Mouse (Mus musculus): Measurements from ENCODE around the gene Aoah. TPM values are rescaled to one million over a fixed set of nuclear protein-coding genes. Genes with fewer than 3 reads are reported as not detected.

The Aoah gene
- polyA plus RNA-seq, 2 experiments: 1.3 TPM

DNA sequence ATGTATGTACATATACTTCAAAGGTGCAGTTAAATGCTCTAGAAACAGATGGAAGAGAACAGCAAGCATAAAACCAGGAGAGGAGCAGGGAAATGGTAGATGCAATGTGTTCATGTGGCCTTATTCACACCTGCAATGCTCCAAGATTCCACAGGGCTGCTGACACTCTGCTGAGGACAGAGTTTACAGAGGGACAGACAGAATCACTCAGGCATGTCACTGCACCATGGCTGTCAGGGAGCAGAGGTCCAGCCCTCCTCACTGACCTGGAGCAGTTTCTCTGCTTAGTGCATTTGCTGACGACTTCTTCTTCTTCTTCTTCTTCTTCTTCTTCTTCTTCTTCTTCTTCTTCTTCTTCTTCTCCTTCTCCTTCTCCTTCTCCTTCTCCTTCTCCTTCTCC lies 105.5 kb downstream of the Aoah start:
- Histone ChIP-seq H3K4me2 (replicated peaks; ENCODE audit: low read depth, low read length, severe bottlenecking) (no peak overlapping the region), H3K36me3 (ENCODE audit: control insufficient read depth, insufficient read depth, low read length) (no peaks in the 10 kb centered on the region), H3K4me3 (replicated peaks; ENCODE audit: low read length) (no peak overlapping the region), H3K27ac (replicated peaks; ENCODE audit: low read depth, low read length) (no peak overlapping the region), H3K27me3 (ENCODE audit: control insufficient read depth, insufficient read depth, low read length) (no peaks in the 10 kb centered on the region), H3K9me3 (ENCODE audit: control insufficient read depth, low read length) (no peaks in the 10 kb centered on the region), H3K9ac (ENCODE audit: low read depth, low read length, severe bottlenecking) (no peak overlapping the region), H3K4me1 (ENCODE audit: control insufficient read depth, insufficient read depth, low read length) (no peaks in the 10 kb centered on the region)
- no peak for ATAC-seq (ENCODE audit: low FRiP score, low read depth)
- TF ChIP-seq POLR2A (IDR thresholded peaks at IDR 0.05; ENCODE audit: borderline replicate concordance, extremely low read depth, insufficient read depth, insufficient read length): no peak
- 59% methylated on average over 1 of the region's 1 CpGs for WGBS
- DNase-seq (ENCODE audit: low spot score): no peak

DNA sequence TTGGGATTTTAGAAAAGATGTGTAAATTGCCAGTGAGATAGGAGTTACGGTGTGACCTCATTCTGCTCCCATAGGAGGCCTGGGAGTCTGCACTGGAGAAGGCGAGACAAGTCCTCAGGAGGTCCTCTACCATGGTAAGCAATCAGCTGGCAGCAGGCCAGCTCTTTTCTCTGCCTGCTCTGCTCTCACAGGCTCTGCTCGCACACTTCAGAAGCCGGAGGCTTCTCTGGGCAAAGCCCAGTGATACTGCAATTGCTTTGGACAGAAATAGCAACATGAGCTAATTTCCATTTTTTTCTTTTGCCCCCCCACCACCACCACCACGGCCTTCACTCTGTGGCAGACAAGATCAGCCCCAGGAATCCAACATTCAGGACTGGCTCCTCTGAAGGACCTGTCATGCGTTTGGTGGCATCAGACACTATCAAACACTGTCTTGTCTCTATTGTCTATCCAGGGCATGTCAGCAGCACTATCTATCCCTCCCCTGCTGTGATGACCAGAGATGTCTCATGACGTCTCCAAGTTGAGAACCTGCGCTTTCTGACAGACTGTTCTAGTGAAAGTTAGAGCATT lies 106.6 kb downstream of the Aoah start:
- no peaks in the 10 kb centered on the region for H3K4me1 ChIP-seq (ENCODE audit: control insufficient read depth, insufficient read depth, low read length)
- peak; percentile 70 for DNase-seq (ENCODE audit: low spot score)
- H3K4me2 ChIP-seq (replicated peaks; ENCODE audit: low read depth, low read length, severe bottlenecking): no peak overlapping the region
- no peaks in the 10 kb centered on the region for H3K9me3 ChIP-seq (ENCODE audit: control insufficient read depth, low read length)
- no peak overlapping the region for H3K27ac ChIP-seq (replicated peaks; ENCODE audit: low read depth, low read length)
- ATAC-seq (ENCODE audit: low FRiP score, low read depth): no peak
- no peaks in the 10 kb centered on the region for H3K27me3 ChIP-seq (ENCODE audit: control insufficient read depth, insufficient read depth, low read length)
- WGBS: 51% methylated on average over 8 of the region's 8 CpGs
- TF ChIP-seq POLR2A (IDR thresholded peaks at IDR 0.05; ENCODE audit: borderline replicate concordance, extremely low read depth, insufficient read depth, insufficient read length): no peak
- H3K9ac ChIP-seq (ENCODE audit: low read depth, low read length, severe bottlenecking): no peak overlapping the region
- H3K36me3 ChIP-seq (ENCODE audit: control insufficient read depth, insufficient read depth, low read length): no peaks in the 10 kb centered on the region
- no peak overlapping the region for H3K4me3 ChIP-seq (replicated peaks; ENCODE audit: low read length)

DNA sequence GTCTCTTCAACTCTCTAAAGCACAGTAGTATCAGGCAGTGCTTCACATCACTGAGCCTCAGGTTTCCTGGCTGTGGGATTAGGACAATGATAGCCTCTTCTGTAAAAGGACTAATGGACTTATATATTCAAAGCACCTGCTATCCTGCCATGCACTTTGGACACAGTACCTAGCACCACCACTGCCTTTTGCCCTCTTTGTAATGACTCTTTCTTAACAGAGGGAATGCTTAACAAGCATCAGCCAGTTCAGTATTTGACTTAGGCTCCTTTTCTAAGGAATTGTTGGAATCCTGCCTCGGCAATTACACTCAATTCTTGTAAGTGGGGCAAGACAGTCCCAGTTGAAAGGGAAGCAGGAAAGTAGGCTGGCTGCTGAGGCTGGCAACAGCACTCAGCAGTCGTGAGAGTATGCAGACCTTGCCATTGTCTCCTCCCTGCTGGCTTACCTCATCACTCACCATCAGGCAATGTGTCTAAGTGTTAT lies 107.1 kb downstream of the Aoah start:
- no peaks in the 10 kb centered on the region for H3K4me1 ChIP-seq (ENCODE audit: control insufficient read depth, insufficient read depth, low read length)
- DNase-seq (ENCODE audit: low spot score) (no peak), ATAC-seq (ENCODE audit: low FRiP score, low read depth) (no peak)
- no peak overlapping the region for H3K27ac ChIP-seq (replicated peaks; ENCODE audit: low read depth, low read length)
- no peak for TF ChIP-seq POLR2A (IDR thresholded peaks at IDR 0.05; ENCODE audit: borderline replicate concordance, extremely low read depth, insufficient read depth, insufficient read length)
- H3K4me3 ChIP-seq (replicated peaks; ENCODE audit: low read length): no peak overlapping the region
- H3K9ac ChIP-seq (ENCODE audit: low read depth, low read length, severe bottlenecking): no peak overlapping the region
- 15% methylated on average over 2 of the region's 2 CpGs for WGBS
- no peaks in the 10 kb centered on the region for H3K27me3 ChIP-seq (ENCODE audit: control insufficient read depth, insufficient read depth, low read length)
- no peaks in the 10 kb centered on the region for H3K36me3 ChIP-seq (ENCODE audit: control insufficient read depth, insufficient read depth, low read length)
- H3K9me3 ChIP-seq (ENCODE audit: control insufficient read depth, low read length): no peaks in the 10 kb centered on the region
- no peak overlapping the region for H3K4me2 ChIP-seq (replicated peaks; ENCODE audit: low read depth, low read length, severe bottlenecking)

DNA sequence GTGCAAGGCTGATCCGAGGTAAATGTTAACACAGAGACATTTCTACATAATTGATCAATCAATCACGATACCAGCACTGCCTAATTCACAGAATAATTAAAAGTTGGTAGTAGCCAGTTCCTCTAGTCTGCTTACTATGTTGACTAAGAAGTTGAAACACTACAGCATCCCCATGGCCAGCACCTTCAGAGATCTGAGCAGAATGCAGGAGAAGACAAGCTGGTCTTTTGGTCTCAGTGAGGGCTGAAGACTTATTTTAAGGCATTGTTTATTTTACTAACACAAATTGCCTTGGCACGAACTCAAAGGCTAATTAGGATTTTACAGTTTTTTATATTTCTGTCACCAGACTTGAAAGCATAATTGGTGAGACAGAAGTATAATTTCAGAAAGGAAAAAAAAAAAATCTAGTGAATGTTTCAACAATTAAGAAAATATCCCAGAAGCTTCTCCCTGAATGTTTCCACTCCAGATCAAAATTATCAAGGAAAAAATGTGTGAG lies 107.8 kb downstream of the Aoah start:
- H3K4me1 ChIP-seq (ENCODE audit: control insufficient read depth, insufficient read depth, low read length): no peaks in the 10 kb centered on the region
- H3K4me2 ChIP-seq (replicated peaks; ENCODE audit: low read depth, low read length, severe bottlenecking): no peak overlapping the region
- no peak for TF ChIP-seq POLR2A (IDR thresholded peaks at IDR 0.05; ENCODE audit: borderline replicate concordance, extremely low read depth, insufficient read depth, insufficient read length)
- no peak overlapping the region for H3K9ac ChIP-seq (ENCODE audit: low read depth, low read length, severe bottlenecking)
- H3K4me3 ChIP-seq (replicated peaks; ENCODE audit: low read length): no peak overlapping the region
- 52% methylated on average over 3 of the region's 3 CpGs for WGBS
- no peaks in the 10 kb centered on the region for H3K27me3 ChIP-seq (ENCODE audit: control insufficient read depth, insufficient read depth, low read length)
- H3K9me3 ChIP-seq (ENCODE audit: control insufficient read depth, low read length): no peaks in the 10 kb centered on the region
- H3K36me3 ChIP-seq (ENCODE audit: control insufficient read depth, insufficient read depth, low read length): no peaks in the 10 kb centered on the region
- no peak overlapping the region for H3K27ac ChIP-seq (replicated peaks; ENCODE audit: low read depth, low read length)
- ATAC-seq (ENCODE audit: low FRiP score, low read depth) (no peak), DNase-seq (ENCODE audit: low spot score) (no peak)

DNA sequence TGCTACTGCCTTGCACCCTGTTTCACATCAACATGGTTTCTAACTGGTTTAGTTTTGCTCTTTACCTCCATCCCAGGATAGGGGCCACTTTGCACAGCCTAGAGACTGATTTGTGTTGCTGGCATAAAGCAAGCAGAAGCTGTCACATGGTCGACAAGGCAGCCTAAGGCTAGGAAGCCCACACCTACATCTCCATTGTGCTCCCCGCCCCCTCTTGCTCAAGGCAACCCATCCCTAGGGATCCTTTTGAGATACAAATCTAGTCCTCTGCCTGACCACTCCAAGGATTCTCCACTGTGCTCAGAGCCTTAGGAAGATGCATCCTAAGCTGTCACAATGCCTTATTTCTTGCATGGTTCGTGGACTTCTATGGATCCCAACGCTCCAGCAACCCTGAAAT lies 110.2 kb downstream of the Aoah start:
- H3K4me2 ChIP-seq (replicated peaks; ENCODE audit: low read depth, low read length, severe bottlenecking): no peak overlapping the region
- no peak for ATAC-seq (ENCODE audit: low FRiP score, low read depth)
- no peaks in the 10 kb centered on the region for H3K4me1 ChIP-seq (ENCODE audit: control insufficient read depth, insufficient read depth, low read length)
- DNase-seq (ENCODE audit: low spot score): no peak
- no peak overlapping the region for H3K9ac ChIP-seq (ENCODE audit: low read depth, low read length, severe bottlenecking)
- H3K27me3 ChIP-seq (ENCODE audit: control insufficient read depth, insufficient read depth, low read length): no peaks in the 10 kb centered on the region
- no peaks in the 10 kb centered on the region for H3K9me3 ChIP-seq (ENCODE audit: control insufficient read depth, low read length)
- H3K27ac ChIP-seq (replicated peaks; ENCODE audit: low read depth, low read length): no peak overlapping the region
- TF ChIP-seq POLR2A (IDR thresholded peaks at IDR 0.05; ENCODE audit: borderline replicate concordance, extremely low read depth, insufficient read depth, insufficient read length): no peak
- H3K4me3 ChIP-seq (replicated peaks; ENCODE audit: low read length): no peak overlapping the region
- 75% methylated on average over 4 of the region's 4 CpGs for WGBS
- no peaks in the 10 kb centered on the region for H3K36me3 ChIP-seq (ENCODE audit: control insufficient read depth, insufficient read depth, low read length)

Measured in limb, embryonic 14.5 days (tissue).